Mouse (Mus musculus) liver, postnatal 0 days (tissue): Measurements from ENCODE around the gene Parp6. TPM values are rescaled to one million over a fixed set of nuclear protein-coding genes. Genes with fewer than 3 reads are reported as not detected.

Experiments used
- ATAC-seq: fragments of 200-750 bp; cut with Nextera tagmentation; 2 replicates; pipeline ENCODE4 v1.8.0; 2017; ENCODE audit warnings: mild to moderate bottlenecking, moderate library complexity
- DNase-seq: peaks from one replicate; pipeline ENCODE4 v3.0.0-alpha.2; 2016
- H3K27ac ChIP-seq: fragments of 300-500 bp; sonication (generic); 2 replicates; pipeline ENCODE4 v1.5.1; 2014; ENCODE audit warnings: antibody characterized with exemption, moderate library complexity, mild to moderate bottlenecking, low read depth
- H3K27me3 ChIP-seq: fragments of 300-500 bp; sonication (generic); 2 replicates; pipeline ENCODE4 v1.6.1; 2014; ENCODE audit warnings: low read length, control low read depth, mixed read lengths; ENCODE audit not compliant: insufficient read depth
- H3K36me3 ChIP-seq: fragments of 300-500 bp; sonication (generic); replicated peaks from 2 replicates; pipeline ENCODE4 v1.6.1; 2014; ENCODE audit warnings: mild to moderate bottlenecking, control low read depth, low read length, moderate library complexity, mixed read lengths; ENCODE audit not compliant: insufficient read depth
- H3K4me1 ChIP-seq: fragments of 300-500 bp; sonication (generic); 2 replicates; pipeline ENCODE4 v1.6.1; 2014; ENCODE audit warnings: antibody characterized with exemption, mild to moderate bottlenecking, control low read depth; ENCODE audit not compliant: insufficient read depth
- H3K4me2 ChIP-seq: fragments of 300-500 bp; sonication (generic); 2 replicates; pipeline ENCODE4 v1.6.1; 2014; ENCODE audit warnings: low read depth, mild to moderate bottlenecking, low read length, moderate library complexity, mixed read lengths
- H3K4me3 ChIP-seq: fragments of 300-500 bp; sonication (generic); 2 replicates; pipeline ENCODE4 v1.5.1; 2014; ENCODE audit warnings: low read depth, low read length
- H3K9ac ChIP-seq: fragments of 300-500 bp; sonication (generic); replicated peaks from 2 replicates; pipeline ENCODE4 v1.6.1; 2014; ENCODE audit warnings: mild to moderate bottlenecking, moderate library complexity
- H3K9me3 ChIP-seq: fragments of 300-500 bp; sonication (generic); 2 replicates; pipeline ENCODE4 v1.6.1; 2016; ENCODE audit warnings: mild to moderate bottlenecking, control low read depth, low read length, mixed read lengths
- CTCF ChIP-seq: sonication (generic); IDR thresholded peaks from 2 replicates; pipeline ENCODE4 v1.5.1; 2016; ENCODE audit warnings: antibody characterized with exemption, low read depth
- EP300 ChIP-seq: IDR thresholded peaks from 2 replicates; pipeline ENCODE4 v1.6.1; 2016; ENCODE audit warnings: antibody characterized with exemption, low read depth, mild to moderate bottlenecking
- WGBS: fragments of 180-500 bp; shearing (Covaris S2); extraction: QIAGEN DNeasy Blood & Tissue Kit; methylation state at CpG from one replicate; pipeline ENCODE4 v1.1.7; 2014; ENCODE audit not compliant: insufficient replicate concordance; 5-methylcytosine and 5-hydroxymethylcytosine counted together
- polyA plus RNA-seq: library from polyadenylated mRNA; unstranded; fragments of >200 nt; fragmentation: Nextera tagmentation; extraction: Ambion mirVana; gene quantifications from 2 replicates; pipeline ENCODE4 v1.2.1, GENCODE M21; 2015

The Parp6 gene
- polyA plus RNA-seq, 1 experiment from 2014 or later = 3.0 TPM

GRCm38 (mm10) chr9:59680534-59680875 is 63.4 kb downstream of the Parp6 start:
- no peak for TF ChIP-seq EP300
- DNase-seq = no peak
- H3K9ac ChIP-seq = no peak overlapping the region
- no peak overlapping the region for H3K27ac ChIP-seq
- peaks cover 8% of the 10 kb centered on the region for H3K4me1 ChIP-seq
- H3K4me2 ChIP-seq = peak overlapping the region; percentile 72
- H3K4me3 ChIP-seq = peak overlapping the region; percentile 41
- H3K9me3 ChIP-seq = no peaks in the 10 kb centered on the region
- no peak for ATAC-seq
- H3K27me3 ChIP-seq = peaks cover 58% of the 10 kb centered on the region
- peaks cover 18% of the 10 kb centered on the region; the same call in 1 of the 2 replicates for H3K36me3 ChIP-seq
- 24% methylated on average over 16 of the region's 16 CpGs for WGBS

GRCm38 (mm10) chr9:59684020-59684419 is 66.9 kb downstream of the Parp6 start:
- 50% methylated on average over 2 of the region's 2 CpGs for WGBS
- no peak for TF ChIP-seq EP300
- TF ChIP-seq CTCF = no peak
- no peak overlapping the region for H3K4me2 ChIP-seq
- ATAC-seq (no peak), DNase-seq (no peak)
- peaks cover 56% of the 10 kb centered on the region for H3K27me3 ChIP-seq
- no peak overlapping the region for H3K27ac ChIP-seq
- H3K4me1 ChIP-seq = peaks cover 8% of the 10 kb centered on the region
- H3K4me3 ChIP-seq = no peak overlapping the region
- H3K36me3 ChIP-seq = no peaks in the 10 kb centered on the region
- H3K9ac ChIP-seq = no peak overlapping the region
- H3K9me3 ChIP-seq = no peaks in the 10 kb centered on the region

DNA sequence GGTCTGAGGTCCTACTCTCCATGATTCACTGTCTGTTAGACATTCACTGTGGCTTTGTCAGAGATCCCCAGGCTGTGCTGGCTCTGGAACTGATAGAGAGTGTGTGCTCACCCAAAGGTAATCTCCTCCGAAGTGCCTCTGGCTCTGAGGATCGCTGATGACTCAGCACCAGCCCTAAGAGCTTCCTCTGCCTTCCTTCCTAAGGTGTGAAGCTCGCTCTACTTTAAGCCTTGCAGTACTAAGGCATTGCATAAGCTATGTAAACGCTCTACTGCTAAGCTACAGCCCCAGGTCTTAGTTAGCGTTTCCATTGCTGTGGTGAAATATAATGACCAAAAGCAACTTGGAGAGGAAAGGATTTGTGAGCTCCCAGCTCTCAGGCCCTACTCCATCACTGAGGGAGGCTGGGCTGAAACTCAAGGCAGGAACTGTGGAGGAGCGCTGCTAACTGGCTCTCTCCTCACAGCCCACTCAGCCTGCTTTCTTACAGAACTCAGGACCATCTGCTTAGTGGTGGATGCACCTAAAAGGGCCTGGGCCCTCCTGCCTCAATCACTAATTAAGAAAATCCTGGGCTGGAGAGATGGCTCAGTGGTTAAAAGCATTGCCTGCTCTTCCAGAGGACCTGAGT is 70.4 kb downstream of the Parp6 start:
- no peak overlapping the region for H3K27ac ChIP-seq
- no peak overlapping the region for H3K9ac ChIP-seq
- no peak overlapping the region for H3K4me3 ChIP-seq
- WGBS = 19% methylated on average over 6 of the region's 6 CpGs
- no peaks in the 10 kb centered on the region for H3K9me3 ChIP-seq
- no peaks in the 10 kb centered on the region for H3K36me3 ChIP-seq
- H3K4me2 ChIP-seq = no peak overlapping the region
- no peak for DNase-seq
- H3K4me1 ChIP-seq = no peaks in the 10 kb centered on the region
- ATAC-seq = no peak
- TF ChIP-seq EP300 (no peak), CTCF (no peak)
- peaks cover 35% of the 10 kb centered on the region for H3K27me3 ChIP-seq

DNA sequence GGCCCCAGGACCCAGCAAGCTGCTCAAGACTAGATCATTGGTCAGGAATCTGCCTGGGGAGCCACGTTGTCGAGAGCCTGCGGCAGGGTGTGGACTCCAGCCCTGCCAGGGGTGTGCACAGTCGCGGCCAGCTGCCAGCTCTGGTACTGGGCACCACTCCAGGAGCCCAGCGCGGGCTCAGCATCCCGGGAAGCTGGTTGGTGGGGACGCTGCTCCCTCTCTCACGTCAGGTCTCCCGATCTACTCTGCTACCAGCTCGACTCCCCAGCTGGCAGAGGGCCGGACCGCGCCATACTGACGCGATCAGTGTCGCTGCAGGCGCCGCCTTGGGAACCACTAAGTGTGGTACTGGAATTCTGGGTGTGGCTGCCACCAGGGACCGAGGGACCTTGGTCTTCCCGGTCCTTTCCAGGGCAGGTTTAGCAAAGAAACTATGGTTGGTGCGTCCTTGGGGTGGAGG is 74.6 kb downstream of the Parp6 start:
- Histone ChIP-seq H3K27ac (no peak overlapping the region), H3K27me3 (peaks cover 31% of the 10 kb centered on the region), H3K4me1 (no peaks in the 10 kb centered on the region), H3K4me2 (peak overlapping the region; percentile 1; the same call in 1 of the 2 replicates), H3K36me3 (no peaks in the 10 kb centered on the region), H3K9ac (no peak overlapping the region), H3K9me3 (no peaks in the 10 kb centered on the region), H3K4me3 (no peak overlapping the region)
- TF ChIP-seq CTCF (no peak), EP300 (no peak)
- peak; percentile 42 for DNase-seq
- ATAC-seq = peak; percentile 32; the same call in 1 of the 2 replicates
- 13% methylated on average over 23 of the region's 23 CpGs for WGBS

DNA sequence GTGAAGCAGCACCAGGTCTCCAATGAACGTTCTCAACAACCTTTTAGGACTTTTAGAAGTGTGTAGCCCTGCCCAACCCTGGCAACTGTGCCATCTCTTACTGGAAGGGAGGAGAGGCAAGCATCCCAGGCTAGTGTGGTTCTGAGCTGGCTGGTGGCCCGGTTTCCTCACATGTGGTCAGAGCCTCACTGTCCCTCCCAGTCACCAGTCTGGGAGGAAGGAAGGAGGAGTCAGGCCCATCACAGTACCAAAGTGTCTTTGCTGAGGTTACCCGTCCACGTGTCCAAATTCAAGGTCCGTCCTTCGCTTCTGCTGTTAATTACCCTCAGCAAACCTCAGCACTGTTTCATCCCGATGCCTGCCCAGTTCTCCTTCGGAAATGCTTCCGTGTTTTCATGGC is 75.1 kb downstream of the Parp6 start:
- DNase-seq (no peak), ATAC-seq (no peak)
- no peaks in the 10 kb centered on the region for H3K36me3 ChIP-seq
- H3K27me3 ChIP-seq = peaks cover 34% of the 10 kb centered on the region
- peak overlapping the region; percentile 1; the same call in 1 of the 2 replicates for H3K4me2 ChIP-seq
- no peaks in the 10 kb centered on the region for H3K4me1 ChIP-seq
- no peak overlapping the region for H3K9ac ChIP-seq
- no peak overlapping the region for H3K4me3 ChIP-seq
- no peak overlapping the region for H3K27ac ChIP-seq
- 51% methylated on average over 9 of the region's 9 CpGs for WGBS
- H3K9me3 ChIP-seq = no peaks in the 10 kb centered on the region
- TF ChIP-seq CTCF (no peak), EP300 (no peak)

DNA sequence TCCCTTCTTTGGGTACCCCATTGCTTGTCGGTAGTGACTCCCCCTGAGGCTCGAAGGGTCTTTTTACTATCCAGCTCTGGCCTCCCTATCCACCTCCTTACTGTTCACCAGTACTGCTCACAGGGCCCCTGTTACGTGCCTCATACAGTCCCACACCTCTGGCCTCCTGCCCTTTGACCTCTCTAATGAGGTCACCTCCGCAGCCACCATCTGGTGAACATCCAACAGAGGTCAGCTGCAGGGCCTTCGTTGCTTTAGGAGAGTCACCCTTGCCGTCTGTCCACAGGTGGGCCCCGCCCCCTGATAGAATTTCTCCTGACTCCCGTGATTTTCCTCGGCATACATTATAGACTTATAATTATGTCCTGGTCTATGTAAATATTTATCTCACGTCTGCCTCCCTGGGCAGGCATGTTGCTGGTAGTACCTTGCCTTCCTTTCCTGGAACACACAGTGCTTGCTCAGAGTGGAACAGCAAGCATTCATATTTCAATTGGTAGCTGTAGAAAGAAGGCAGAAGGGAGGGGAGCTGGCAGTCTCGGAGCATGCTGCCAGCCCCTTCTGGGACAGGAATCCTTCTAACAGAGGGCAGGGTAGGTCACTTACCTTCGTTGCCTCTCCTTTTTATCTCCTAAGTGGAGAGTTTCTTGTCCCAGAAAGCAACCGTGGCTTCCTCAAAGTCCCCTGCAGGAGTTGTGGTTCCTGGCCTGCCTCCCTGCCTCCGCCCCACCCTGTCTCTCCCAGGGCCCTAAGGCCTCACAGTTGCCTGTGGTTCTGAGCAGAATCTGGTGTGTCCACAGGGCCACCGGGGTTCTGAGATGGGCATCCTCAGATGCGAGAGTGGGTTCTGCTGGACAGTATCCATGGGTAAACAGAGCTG is 77.7 kb downstream of the Parp6 start:
- Histone ChIP-seq H3K27ac (no peak overlapping the region), H3K4me1 (no peaks in the 10 kb centered on the region), H3K9me3 (no peaks in the 10 kb centered on the region), H3K36me3 (no peaks in the 10 kb centered on the region), H3K9ac (no peak overlapping the region), H3K27me3 (peaks cover 42% of the 10 kb centered on the region), H3K4me3 (no peak overlapping the region), H3K4me2 (no peak overlapping the region)
- TF ChIP-seq EP300 (no peak), CTCF (no peak)
- peak; percentile 44 for DNase-seq
- WGBS = 56% methylated on average over 16 of the region's 16 CpGs
- peak; percentile 88 for ATAC-seq
